Mouse (Mus musculus) erythroblast, embryonic 14.5 days (primary cell): ENCODE measurements around the gene Vwa5b1. TPM values are rescaled to one million over a fixed set of nuclear protein-coding genes. Genes with fewer than 3 reads are reported as not detected.

Experiments
- H3K27me3 ChIP-seq: 2 replicates; pipeline ENCODE4 v1.6.1; 2012; ENCODE audit warnings: inconsistent platforms; ENCODE audit not compliant: control insufficient read depth
- H3K36me3 ChIP-seq: 2 replicates; pipeline ENCODE4 v1.6.1; 2012; ENCODE audit warnings: mild to moderate bottlenecking, inconsistent platforms; ENCODE audit not compliant: control insufficient read depth
- H3K4me1 ChIP-seq: 2 replicates; pipeline ENCODE4 v1.6.1; 2012; ENCODE audit warnings: inconsistent platforms; ENCODE audit not compliant: control insufficient read depth
- H3K4me3 ChIP-seq: replicated peaks from 2 replicates; pipeline ENCODE3; 2012; ENCODE audit warnings: moderate library complexity, mild to moderate bottlenecking, inconsistent platforms
- H3K9me3 ChIP-seq: 2 replicates; pipeline ENCODE4 v1.6.1; 2012; ENCODE audit warnings: low read length, inconsistent platforms, mixed read lengths; ENCODE audit not compliant: control insufficient read depth
- GATA1 ChIP-seq: IDR thresholded peaks from 2 replicates; pipeline ENCODE4 v1.6.1; 2012; ENCODE audit warnings: low read length, inconsistent platforms, mixed read lengths
- TAL1 ChIP-seq: IDR thresholded peaks from 3 replicates; pipeline ENCODE4 v1.6.1; 2012; ENCODE audit warnings: low read length, inconsistent platforms, mixed read lengths
- polyA plus RNA-seq: library from polyadenylated mRNA; stranded (reverse); fragments of >175 nt; gene quantifications from 2 replicates; pipeline ENCODE4 v1.2.3, GENCODE M21; 2012

Gene Vwa5b1
- polyA plus RNA-seq, 1 experiment = not detected

- no peak for TF ChIP-seq GATA1
- TF ChIP-seq TAL1 = no peak
- H3K9me3 ChIP-seq = no peaks in the 10 kb centered on the region
- no peaks in the 10 kb centered on the region for H3K36me3 ChIP-seq
- no peaks in the 10 kb centered on the region for H3K4me1 ChIP-seq
- H3K4me3 ChIP-seq = no peak overlapping the region
- peaks cover 13% of the 10 kb centered on the region for H3K27me3 ChIP-seq
These were observed 81.4 kb downstream of the Vwa5b1 start for GRCm38 (mm10) chr4:138554302-138554701.

GRCm38 (mm10) chr4:138553516-138553933 is 82.2 kb downstream of the Vwa5b1 start:
- TF ChIP-seq TAL1 = no peak
- TF ChIP-seq GATA1 = no peak
- H3K9me3 ChIP-seq = no peaks in the 10 kb centered on the region
- peaks cover 13% of the 10 kb centered on the region for H3K27me3 ChIP-seq

GRCm38 (mm10) chr4:138553116-138553515 is 82.6 kb downstream of the Vwa5b1 start:
- Histone ChIP-seq H3K36me3 (no peaks in the 10 kb centered on the region), H3K4me1 (no peaks in the 10 kb centered on the region), H3K9me3 (no peaks in the 10 kb centered on the region), H3K4me3 (no peak overlapping the region), H3K27me3 (peaks cover 13% of the 10 kb centered on the region)
- TF ChIP-seq TAL1 (no peak), GATA1 (no peak)

More at GRCm38 (mm10) chr4:138553516-138553933, 82.2 kb downstream of the Vwa5b1 start:
- no peaks in the 10 kb centered on the region for H3K36me3 ChIP-seq
- H3K4me1 ChIP-seq = no peaks in the 10 kb centered on the region
- no peak overlapping the region for H3K4me3 ChIP-seq

DNA sequence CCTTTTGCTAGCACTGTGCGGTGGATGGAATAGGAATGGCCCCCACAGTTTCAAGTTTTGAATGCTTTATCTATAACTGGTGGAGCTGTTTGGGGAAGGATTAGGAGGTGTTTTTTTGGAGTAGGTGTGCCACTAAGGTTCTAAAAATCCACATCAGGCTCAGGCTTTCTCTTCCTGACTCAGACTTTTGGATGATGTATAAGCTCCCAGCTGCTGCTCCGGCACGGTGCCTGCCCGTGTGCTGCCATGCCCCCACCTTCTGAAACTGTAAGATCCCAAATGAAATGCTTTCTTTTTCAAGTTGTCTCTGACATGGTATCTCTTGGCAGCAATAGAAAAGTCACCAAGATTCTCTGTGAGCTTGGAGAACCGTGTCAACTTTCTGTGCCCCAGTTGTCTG is 84.1 kb downstream of the Vwa5b1 start:
- no peaks in the 10 kb centered on the region for H3K36me3 ChIP-seq
- no peaks in the 10 kb centered on the region for H3K4me1 ChIP-seq
- no peak for TF ChIP-seq GATA1
- no peaks in the 10 kb centered on the region for H3K9me3 ChIP-seq
- H3K27me3 ChIP-seq = peaks cover 13% of the 10 kb centered on the region
- no peak overlapping the region for H3K4me3 ChIP-seq

DNA sequence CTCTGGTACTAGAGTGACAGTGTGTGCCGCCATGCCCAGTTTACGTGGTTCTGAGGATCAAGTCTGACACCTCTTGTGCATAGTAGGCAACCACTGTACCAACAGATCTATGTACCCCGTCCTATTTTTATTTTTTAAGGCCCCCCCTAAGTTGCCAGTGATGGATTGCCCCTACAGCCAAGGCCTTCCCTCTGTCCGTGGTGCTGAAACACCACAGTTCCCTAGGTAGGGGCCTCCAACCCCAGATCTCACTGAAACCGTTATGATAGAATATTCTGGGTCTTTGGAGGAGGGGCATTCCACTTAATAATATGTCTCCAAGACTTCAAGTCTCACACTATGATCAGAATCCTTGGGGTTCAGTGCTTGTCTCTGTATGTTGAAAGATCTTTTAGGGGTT is 85.1 kb downstream of the Vwa5b1 start:
- Histone ChIP-seq H3K4me1 (no peaks in the 10 kb centered on the region), H3K36me3 (no peaks in the 10 kb centered on the region), H3K4me3 (no peak overlapping the region), H3K9me3 (no peaks in the 10 kb centered on the region), H3K27me3 (peaks cover 12% of the 10 kb centered on the region)
- TF ChIP-seq TAL1 = no peak
- no peak for TF ChIP-seq GATA1

- Histone ChIP-seq H3K27me3 (no peaks in the 10 kb centered on the region), H3K4me3 (no peak overlapping the region), H3K9me3 (no peaks in the 10 kb centered on the region), H3K4me1 (no peaks in the 10 kb centered on the region), H3K36me3 (no peaks in the 10 kb centered on the region)
- TF ChIP-seq TAL1 (no peak), GATA1 (no peak)
These were observed 86.7 kb downstream of the Vwa5b1 start for GRCm38 (mm10) chr4:138548960-138549359.

- no peaks in the 10 kb centered on the region for H3K9me3 ChIP-seq
- TF ChIP-seq TAL1 (no peak), GATA1 (no peak)
- H3K4me3 ChIP-seq = no peak overlapping the region
- H3K27me3 ChIP-seq = no peaks in the 10 kb centered on the region
- no peaks in the 10 kb centered on the region for H3K4me1 ChIP-seq
- H3K36me3 ChIP-seq = no peaks in the 10 kb centered on the region
These were observed 87.5 kb downstream of the Vwa5b1 start for GRCm38 (mm10) chr4:138548124-138548561.

DNA sequence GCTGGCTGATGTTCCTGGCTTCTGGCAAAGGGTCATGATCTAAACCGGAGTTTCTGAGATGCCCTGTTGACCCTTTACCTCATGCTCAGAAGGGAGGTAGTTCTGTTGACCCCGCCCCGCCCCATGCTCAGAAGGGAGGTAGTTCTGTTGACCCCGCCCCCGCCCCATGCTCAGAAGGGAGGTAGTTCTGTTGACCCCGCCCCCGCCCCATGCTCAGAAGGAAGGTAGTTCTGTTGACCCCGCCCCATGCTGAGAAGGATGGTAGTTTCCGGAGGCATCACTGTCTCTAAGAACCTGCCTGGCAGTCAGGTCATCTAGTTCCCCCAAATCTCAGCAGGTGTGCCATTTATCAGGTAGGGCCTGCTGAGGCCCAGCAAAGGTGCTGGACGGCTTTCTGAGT is 88.1 kb downstream of the Vwa5b1 start:
- H3K36me3 ChIP-seq = no peaks in the 10 kb centered on the region
- no peaks in the 10 kb centered on the region for H3K9me3 ChIP-seq
- no peak overlapping the region for H3K4me3 ChIP-seq
- TF ChIP-seq TAL1 (no peak), GATA1 (no peak)
- no peaks in the 10 kb centered on the region for H3K4me1 ChIP-seq
- no peaks in the 10 kb centered on the region for H3K27me3 ChIP-seq

DNA sequence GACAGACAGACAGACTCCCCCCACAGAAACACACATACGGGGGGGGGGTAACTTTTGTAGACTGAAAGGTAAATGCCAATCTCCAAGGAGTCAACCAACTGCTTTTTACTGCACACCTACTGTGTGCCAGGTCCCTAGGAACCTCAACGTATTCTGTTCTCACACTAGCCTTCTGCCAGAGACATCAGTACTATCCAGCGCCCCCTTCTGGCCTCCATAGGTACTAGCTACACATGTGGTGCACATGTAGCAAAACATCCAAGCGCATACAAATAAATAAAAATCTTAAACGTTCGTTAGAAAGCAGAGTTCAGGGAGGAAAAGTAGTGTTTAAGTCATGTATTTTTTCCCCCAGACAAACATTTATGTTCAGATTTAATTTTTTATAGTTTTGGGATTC is 88.6 kb downstream of the Vwa5b1 start:
- Histone ChIP-seq H3K27me3 (no peaks in the 10 kb centered on the region), H3K4me3 (no peak overlapping the region), H3K36me3 (no peaks in the 10 kb centered on the region), H3K9me3 (no peaks in the 10 kb centered on the region), H3K4me1 (no peaks in the 10 kb centered on the region)
- TF ChIP-seq TAL1 = no peak
- TF ChIP-seq GATA1 = no peak

DNA sequence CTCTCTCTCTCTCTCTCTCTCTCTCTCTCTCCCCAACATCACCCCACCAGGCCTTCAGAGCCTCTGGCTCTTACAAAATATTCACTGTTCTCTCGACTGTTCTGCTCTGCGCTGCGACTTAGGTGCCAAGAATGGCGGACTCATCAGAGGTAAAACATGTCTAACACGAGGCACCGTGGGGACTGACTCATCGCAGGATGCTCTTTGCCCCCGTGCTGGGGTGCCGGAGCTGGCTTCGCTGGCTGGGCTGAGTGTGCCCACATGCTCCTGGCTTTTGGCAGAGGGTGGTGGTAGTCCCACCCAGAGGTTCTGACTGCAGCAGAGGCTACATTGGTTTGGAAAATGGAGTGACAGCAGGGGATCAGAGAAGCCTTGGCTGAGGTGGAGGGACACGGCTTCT is 89.4 kb downstream of the Vwa5b1 start:
- Histone ChIP-seq H3K4me1 (no peaks in the 10 kb centered on the region), H3K27me3 (no peaks in the 10 kb centered on the region), H3K9me3 (no peaks in the 10 kb centered on the region), H3K4me3 (no peak overlapping the region), H3K36me3 (no peaks in the 10 kb centered on the region)
- TF ChIP-seq TAL1 = no peak
